22 mouse cellular contexts compared by ENCODE assay signal in genomic region chr9:22826571-22826990, GRCm38 (mm10).
DNase-seq lines count a peak whose midpoint lies in the region; ATAC-seq and TF ChIP-seq lines count a peak whose summit lies in the region.
"Had no signal": no experiment of that assay in that cellular context is flagged by ENCODE, and none has a peak within 500 bp of the region (broad histone marks: within the 10 kb centered on the region; RNA-seq: fewer than 3 reads in every experiment).

No protein-coding gene starts in this region.

- H3K9me3 ChIP-seq in midbrain, postnatal 0 days (ENCODE audit: low read length) = no peaks in the 10 kb centered on the region
- H3K9me3 ChIP-seq in midbrain, embryonic 14.5 days (ENCODE audit: control insufficient read depth, low read length) = no peaks in the 10 kb centered on the region
- H3K9me3 ChIP-seq in forebrain, embryonic 15.5 days = no peaks in the 10 kb centered on the region
- H3K9me3 ChIP-seq: embryonic facial prominence, embryonic 13.5 days had no signal

- peaks cover 9% of the 10 kb centered on the region; the same call in 1 of the 2 replicates for H3K4me1 ChIP-seq in midbrain, postnatal 0 days (ENCODE audit: insufficient read depth, low read length)
- peaks cover 17% of the 10 kb centered on the region; the same call in 1 of the 2 replicates for H3K4me1 ChIP-seq in midbrain, embryonic 14.5 days (ENCODE audit: control insufficient read depth, insufficient read depth, low read length)
- peaks cover 30% of the 10 kb centered on the region for H3K4me1 ChIP-seq in forebrain, embryonic 15.5 days
- H3K4me1 ChIP-seq: embryonic facial prominence, embryonic 13.5 days had no signal

- no peak for TF ChIP-seq CTCF in midbrain, postnatal 0 days (IDR thresholded peaks at IDR 0.05)

- WGBS in midbrain, postnatal 0 days = 63% methylated on average over 3 of the region's 3 CpGs
- WGBS in midbrain, embryonic 14.5 days = 63% methylated on average over 3 of the region's 3 CpGs
- WGBS in forebrain, embryonic 15.5 days = 6% methylated on average over 3 of the region's 3 CpGs

- no peak for ATAC-seq in midbrain, postnatal 0 days (ENCODE audit: low FRiP score)
- no peak for ATAC-seq in midbrain, embryonic 14.5 days (ENCODE audit: low FRiP score, low TSS enrichment)
- peak; percentile 78 for ATAC-seq in forebrain, embryonic 15.5 days (replicated peaks)

- no peaks in the 10 kb centered on the region for H3K27me3 ChIP-seq in midbrain, postnatal 0 days (ENCODE audit: insufficient read depth, low read length)
- no peaks in the 10 kb centered on the region for H3K27me3 ChIP-seq in midbrain, embryonic 14.5 days (ENCODE audit: control insufficient read depth, insufficient read depth, low read length)
- peaks cover 24% of the 10 kb centered on the region; the same call in 1 of the 2 replicates for H3K27me3 ChIP-seq in forebrain, embryonic 15.5 days

- DNase-seq in midbrain, postnatal 0 days (ENCODE audit: low spot score) = peak; percentile 18
- no peak for DNase-seq in midbrain, embryonic 14.5 days
- peak; percentile 45 for DNase-seq in brain, embryonic 18.5 days (ENCODE audit: low read depth, low spot score)
- no peak for DNase-seq in embryo, embryonic 11 days
- no peak for DNase-seq in heart, postnatal 10 days
- DNase-seq: adrenal gland, adult 8-10 months; B cell, adult 2 months; cerebellum, adult 11-12 months; gastrocnemius, postnatal 25 days; heart, adult 18-20 months; heart, postnatal 4 days; lung, adult 2 months; lung, postnatal 10 days; retina, postnatal 1 day; right cerebral cortex, postnatal 14 days; thymus, postnatal 4 days had no signal

- H3K9ac ChIP-seq in midbrain, postnatal 0 days (replicated peaks; ENCODE audit: low read length, poor library complexity, severe bottlenecking) = no peak overlapping the region
- H3K9ac ChIP-seq in midbrain, embryonic 14.5 days (replicated peaks; ENCODE audit: low read length) = no peak overlapping the region
- no peak overlapping the region for H3K9ac ChIP-seq in forebrain, embryonic 15.5 days (replicated peaks)
- H3K9ac ChIP-seq: embryonic facial prominence, embryonic 13.5 days; hindbrain, embryonic 14.5 days; liver, embryonic 14.5 days had no signal

- no peaks in the 10 kb centered on the region for H3K36me3 ChIP-seq in midbrain, postnatal 0 days (ENCODE audit: insufficient read depth, low read length)
- no peaks in the 10 kb centered on the region for H3K36me3 ChIP-seq in midbrain, embryonic 14.5 days (ENCODE audit: control insufficient read depth, insufficient read depth, low read length)
- H3K36me3 ChIP-seq in forebrain, embryonic 15.5 days = no peaks in the 10 kb centered on the region
- H3K36me3 ChIP-seq: embryonic facial prominence, embryonic 13.5 days had no signal

- H3K4me3 ChIP-seq in midbrain, postnatal 0 days (ENCODE audit: low read depth, low read length) = no peak overlapping the region
- no peak overlapping the region for H3K4me3 ChIP-seq in midbrain, embryonic 14.5 days (replicated peaks; ENCODE audit: low read depth, low read length)
- no peak overlapping the region for H3K4me3 ChIP-seq in forebrain, embryonic 15.5 days
- H3K4me3 ChIP-seq: embryonic facial prominence, embryonic 13.5 days had no signal

- H3K27ac ChIP-seq in midbrain, postnatal 0 days (ENCODE audit: low read depth, low read length) = no peak overlapping the region
- no peak overlapping the region for H3K27ac ChIP-seq in midbrain, embryonic 14.5 days (replicated peaks; ENCODE audit: low read depth, low read length)
- H3K27ac ChIP-seq in forebrain, embryonic 15.5 days (replicated peaks) = no peak overlapping the region
- H3K27ac ChIP-seq: embryonic facial prominence, embryonic 13.5 days; hindbrain, embryonic 14.5 days; liver, embryonic 14.5 days; macrophage had no signal

- intact Hi-C loops in heart, postnatal 10 days (cut with DNase I) = no loop called here

- no peak overlapping the region for H3K4me2 ChIP-seq in midbrain, postnatal 0 days (ENCODE audit: low read depth, low read length, poor library complexity, severe bottlenecking)
- no peak overlapping the region for H3K4me2 ChIP-seq in midbrain, embryonic 14.5 days (ENCODE audit: low read length)
- no peak overlapping the region for H3K4me2 ChIP-seq in forebrain, embryonic 15.5 days (replicated peaks)
- H3K4me2 ChIP-seq: embryonic facial prominence, embryonic 13.5 days; heart, embryonic 11.5 days; hindbrain, embryonic 14.5 days had no signal

Comparison
In these comparisons a context has a peak if more than half of its experiments do, and no peak if none do; other contexts are left out.
1. DNase-seq: peak in midbrain, postnatal 0 days (single experiment) and brain, embryonic 18.5 days (single experiment); none in midbrain, embryonic 14.5 days (single experiment), embryo, embryonic 11 days (single experiment) and heart, postnatal 10 days (0 of 2).